Mouse (Mus musculus) bone marrow macrophage, adult 2 months (primary cell): ENCODE data around the gene Zc3h12d. TPM values are rescaled to one million over a fixed set of nuclear protein-coding genes. Genes with fewer than 3 reads are reported as not detected.
A peak's percentile ranks its signal among the peaks of the same experiment; 100 is the strongest.

ENCODE experiments used
- H3K27ac ChIP-seq: 2 replicates; pipeline ENCODE4 v1.5.1; 2012; ENCODE audit warnings: low read depth, low read length; ENCODE audit not compliant: insufficient read depth
- H3K4me1 ChIP-seq: 2 replicates; pipeline ENCODE4 v1.6.1; 2012; ENCODE audit warnings: low read length; ENCODE audit not compliant: control insufficient read depth, insufficient read depth
- H3K4me3 ChIP-seq: 2 replicates; pipeline ENCODE4 v1.5.1; 2012; ENCODE audit warnings: mild to moderate bottlenecking, low read length, moderate library complexity; ENCODE audit not compliant: insufficient read depth
- CTCF ChIP-seq: IDR thresholded peaks from 2 replicates; pipeline ENCODE4 v1.5.1; 2012; ENCODE audit warnings: low read depth, mild to moderate bottlenecking, low read length, moderate library complexity
- POLR2A ChIP-seq: IDR thresholded peaks from 2 replicates; pipeline ENCODE4 v1.6.1; 2012; ENCODE audit warnings: mild to moderate bottlenecking, low read depth, low read length, borderline replicate concordance
- polyA plus RNA-seq: library from polyadenylated mRNA; stranded (reverse); fragments of >200 nt; gene quantifications from 2 replicates; pipeline ENCODE4 v1.2.4, GENCODE M21; 2012; ENCODE audit not compliant: missing spikeins, insufficient read depth, insufficient read length

Gene Zc3h12d
- polyA plus RNA-seq, 1 experiment: 29.5 TPM

GRCm38 (mm10) chr10:7838036-7838435 is 5.8 kb downstream of the Zc3h12d start:
- H3K4me1 ChIP-seq: peaks cover 70% of the 10 kb centered on the region
- no peak for TF ChIP-seq CTCF
- no peak for TF ChIP-seq POLR2A
- no peak overlapping the region for H3K27ac ChIP-seq

DNA sequence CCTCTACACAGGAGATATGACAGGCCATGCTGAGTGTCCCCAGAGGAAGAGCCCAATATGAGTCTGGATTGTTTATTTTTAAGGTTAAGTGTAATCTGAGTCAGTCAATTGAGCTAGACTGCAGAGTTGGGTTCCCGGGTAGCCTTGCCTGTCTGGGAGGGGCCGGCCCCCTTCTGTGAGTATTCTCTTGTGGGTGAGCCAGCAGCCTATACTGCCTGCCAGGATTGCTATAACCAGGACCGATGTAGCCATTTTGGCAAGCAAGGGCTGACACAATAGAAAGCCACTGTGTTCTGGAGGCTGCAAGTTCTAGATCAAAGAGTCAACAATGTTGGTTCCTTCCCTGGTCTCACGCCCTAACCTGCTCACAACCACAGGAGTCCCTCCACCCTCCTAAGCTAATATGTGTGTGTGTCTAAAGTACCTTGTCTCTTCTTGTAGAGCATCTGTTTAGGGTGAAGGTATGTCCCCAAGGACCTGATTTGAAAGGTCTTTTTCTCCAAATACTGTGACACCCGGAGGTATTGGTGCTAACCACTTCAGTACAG is 6.7 kb downstream of the Zc3h12d start:
- Histone ChIP-seq H3K4me3 (no peak overlapping the region), H3K27ac (no peak overlapping the region), H3K4me1 (peaks cover 72% of the 10 kb centered on the region)
- TF ChIP-seq POLR2A (no peak), CTCF (no peak)

More at GRCm38 (mm10) chr10:7838036-7838435, 5.8 kb downstream of the Zc3h12d start:
- no peak overlapping the region for H3K4me3 ChIP-seq

- Histone ChIP-seq H3K27ac (no peak overlapping the region), H3K4me1 (peaks cover 72% of the 10 kb centered on the region), H3K4me3 (no peak overlapping the region)
- TF ChIP-seq POLR2A (no peak), CTCF (no peak)
Observed at GRCm38 (mm10) chr10:7839551-7840352, 7.5 kb downstream of the Zc3h12d start.

DNA sequence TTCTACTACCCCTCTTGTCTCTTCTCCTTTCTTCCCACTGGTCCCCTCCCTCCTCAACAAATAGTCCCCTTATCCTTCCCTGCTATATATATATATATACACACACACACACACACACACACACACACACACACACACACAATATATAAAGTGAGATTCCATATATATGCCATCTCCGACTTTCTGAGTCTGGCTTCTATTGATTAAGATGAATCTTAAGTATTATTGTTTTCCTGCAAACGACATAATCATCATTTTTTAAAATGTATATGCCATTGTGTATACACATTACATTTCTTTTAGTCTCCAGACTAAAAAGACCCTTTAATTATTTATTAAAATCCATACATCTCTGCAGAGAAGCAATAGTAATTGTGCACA is 8.1 kb downstream of the Zc3h12d start:
- Histone ChIP-seq H3K4me3 (no peak overlapping the region), H3K27ac (no peak overlapping the region), H3K4me1 (peaks cover 71% of the 10 kb centered on the region)
- TF ChIP-seq CTCF: no peak
- no peak for TF ChIP-seq POLR2A

DNA sequence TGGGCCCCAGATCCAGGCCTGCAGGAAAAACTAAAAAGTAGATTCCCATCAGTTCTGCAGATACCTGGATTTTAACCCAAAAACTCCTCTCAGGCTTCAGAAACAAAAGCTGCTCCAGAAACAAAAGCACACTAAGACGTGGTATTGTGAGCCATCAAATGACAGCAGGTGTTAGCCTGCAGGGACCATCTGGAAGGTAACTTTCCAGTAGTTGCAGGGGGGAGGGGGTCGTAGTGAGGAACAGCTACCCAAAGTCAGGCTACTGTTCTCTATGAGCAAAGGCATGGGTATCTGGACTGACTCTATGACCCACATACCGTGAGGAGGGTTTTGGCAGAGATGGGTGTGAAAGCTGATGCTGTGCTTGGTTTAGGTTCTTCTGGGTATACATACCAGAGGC is 8.5 kb downstream of the Zc3h12d start:
- Histone ChIP-seq H3K4me1 (peaks cover 71% of the 10 kb centered on the region), H3K4me3 (no peak overlapping the region), H3K27ac (peak overlapping the region; percentile 99)
- no peak for TF ChIP-seq POLR2A
- TF ChIP-seq CTCF: no peak

DNA sequence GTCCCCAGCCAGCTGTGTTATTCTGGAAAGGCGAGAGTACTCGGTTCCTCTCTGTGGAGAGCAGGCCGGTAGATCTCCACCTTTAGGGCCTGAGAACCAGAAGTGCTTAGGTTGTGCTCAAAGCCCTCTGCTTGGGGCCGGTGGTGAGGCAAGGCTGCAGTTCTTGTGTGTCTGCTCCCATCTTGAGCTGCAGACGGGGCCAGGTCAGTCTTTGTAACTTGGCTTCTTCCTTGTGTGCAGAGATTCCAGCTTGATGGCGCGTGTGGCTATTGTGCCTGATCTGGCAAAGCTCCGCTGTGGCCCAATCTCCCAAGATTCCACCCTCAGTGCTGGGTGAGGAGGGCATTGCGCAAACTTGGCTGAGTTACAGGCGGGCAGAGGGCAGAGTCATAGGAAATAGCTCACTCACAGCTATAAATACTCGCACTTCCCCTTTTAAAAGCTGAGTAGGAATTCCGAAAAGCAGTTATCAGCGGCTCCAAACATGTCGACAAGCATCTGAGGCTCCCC is 9.4 kb downstream of the Zc3h12d start:
- peaks cover 74% of the 10 kb centered on the region for H3K4me1 ChIP-seq
- no peak for TF ChIP-seq CTCF
- no peak for TF ChIP-seq POLR2A
- H3K4me3 ChIP-seq: peak overlapping the region; percentile 30
- H3K27ac ChIP-seq: peak overlapping the region; percentile 99

DNA sequence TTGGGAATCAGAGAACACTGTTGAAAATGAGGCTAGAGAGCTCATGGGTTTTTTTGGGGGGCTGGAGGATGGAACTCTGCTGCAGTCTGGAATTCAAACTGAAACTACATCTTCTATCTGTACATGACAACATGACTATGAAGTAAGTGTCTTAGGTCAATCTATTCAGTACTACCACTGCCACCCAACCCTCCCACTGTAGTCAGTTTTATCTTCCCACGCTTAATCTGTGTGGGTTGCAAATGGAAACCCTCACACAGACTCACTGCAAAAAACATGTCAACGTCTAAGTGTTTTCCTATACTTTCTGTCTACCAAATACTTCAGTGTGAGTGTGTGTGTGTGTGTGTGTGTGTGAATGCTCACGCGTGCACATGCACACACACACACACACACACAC is 10.9 kb downstream of the Zc3h12d start:
- peak overlapping the region; percentile 97; the same call in 1 of the 2 replicates for H3K27ac ChIP-seq
- TF ChIP-seq CTCF (no peak), POLR2A (no peak)
- H3K4me3 ChIP-seq: no peak overlapping the region
- peaks cover 80% of the 10 kb centered on the region for H3K4me1 ChIP-seq

- TF ChIP-seq CTCF (no peak), POLR2A (no peak)
- Histone ChIP-seq H3K27ac (no peak overlapping the region), H3K4me3 (no peak overlapping the region), H3K4me1 (peaks cover 85% of the 10 kb centered on the region)
Observed at GRCm38 (mm10) chr10:7844161-7844560, 11.9 kb downstream of the Zc3h12d start.

GRCm38 (mm10) chr10:7845136-7845535 is 12.9 kb downstream of the Zc3h12d start:
- H3K4me3 ChIP-seq: no peak overlapping the region
- H3K27ac ChIP-seq: no peak overlapping the region
- peaks cover 85% of the 10 kb centered on the region for H3K4me1 ChIP-seq
- no peak for TF ChIP-seq POLR2A
- no peak for TF ChIP-seq CTCF

- peaks cover 80% of the 10 kb centered on the region for H3K4me1 ChIP-seq
- H3K27ac ChIP-seq: peak overlapping the region; percentile 98
- TF ChIP-seq CTCF (no peak), POLR2A (no peak)
Observed at GRCm38 (mm10) chr10:7845991-7846390, 13.7 kb downstream of the Zc3h12d start.

More at GRCm38 (mm10) chr10:7845991-7846390, 13.7 kb downstream of the Zc3h12d start:
- no peak overlapping the region for H3K4me3 ChIP-seq
